Mouse (Mus musculus) spleen, adult 2 months (tissue): Measurements from ENCODE around the gene Ctnna3.

ENCODE experiments used
- CTCF ChIP-seq: fragments of 200-500 bp; IDR thresholded peaks from 2 replicates; pipeline ENCODE4 v1.5.1; 2011; ENCODE audit warnings: mild to moderate bottlenecking, inconsistent platforms; ENCODE audit not compliant: insufficient read depth, insufficient read length, insufficient replicate concordance; ENCODE audit errors: extremely low read depth
- POLR2A ChIP-seq: fragments of 200-500 bp; IDR thresholded peaks from 2 replicates; pipeline ENCODE4 v1.6.1; 2011; ENCODE audit warnings: low read depth, low read length, inconsistent platforms

DNA sequence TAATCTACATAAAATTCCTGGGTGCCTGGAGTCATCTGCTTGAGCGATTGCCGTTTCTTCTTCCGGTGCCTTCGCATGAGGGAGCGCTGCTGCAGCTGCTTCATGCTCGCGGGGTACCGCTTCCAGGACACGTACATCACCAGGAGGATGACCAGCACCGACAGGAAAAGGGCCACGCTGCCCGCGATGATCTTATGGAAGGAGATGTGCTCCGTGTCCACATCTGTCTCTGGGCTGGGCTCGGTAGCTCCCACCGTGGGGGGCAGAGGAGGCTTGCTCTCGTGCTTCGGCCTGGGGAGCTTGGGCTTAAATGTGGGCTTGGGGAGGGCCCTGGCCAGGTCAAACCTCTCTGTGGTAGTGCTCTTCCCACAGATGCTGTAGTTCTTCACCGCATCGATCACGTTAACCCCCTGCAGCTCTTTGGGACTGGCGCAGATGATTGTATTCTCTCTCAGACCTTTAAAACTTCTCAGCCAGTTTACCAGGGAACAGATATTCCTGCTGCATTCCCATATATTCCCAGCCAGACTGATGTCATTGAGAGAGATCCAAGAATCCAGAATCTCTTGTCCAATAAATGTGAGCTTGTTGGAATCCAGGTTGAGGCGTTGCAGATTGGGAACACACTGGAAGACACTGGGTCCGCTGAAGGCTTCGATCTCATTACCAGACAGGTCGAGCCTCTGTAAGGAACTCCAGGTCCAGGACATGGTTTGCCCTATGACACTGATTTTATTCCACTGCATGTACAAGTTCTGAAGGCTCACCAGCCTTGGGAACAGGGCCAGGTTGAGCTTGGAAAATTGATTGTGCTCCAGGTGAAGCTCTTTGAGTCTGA is 658.3 kb downstream of the Ctnna3 start:
- TF ChIP-seq POLR2A (no peak), CTCF (no peak)
